Mouse (Mus musculus): Measurements from ENCODE around the gene Actn2.
A peak's percentile ranks its signal among the peaks of the same experiment; 100 is the strongest.

GRCm38 (mm10) chr13:12267097-12267496 lies 73.5 kb downstream of the Actn2 start:
- TF ChIP-seq CTCF (IDR thresholded peaks at IDR 0.05; ENCODE audit: insufficient read depth, low read length) (peak; percentile 16; the same call in 1 of the 2 replicates), POLR2A (IDR thresholded peaks at IDR 0.05; ENCODE audit: borderline replicate concordance, extremely low read depth, low read depth, low read length) (no peak)
